Mouse (Mus musculus) adrenal gland, postnatal 10 days (tissue): ENCODE results near the gene 2410002F23Rik. TPM values are rescaled to one million over a fixed set of nuclear protein-coding genes. Genes with fewer than 3 reads are reported as not detected.
"Not testable (repeated sequence)": the region's sequence is repeated elsewhere in the genome, so short reads cannot be mapped to it uniquely, and the experiment has no call there.

Source experiments
- DNase-seq: peaks from one replicate; pipeline ENCODE4 v3.0.0; 2021; ENCODE audit warnings: mixed read lengths
- long read RNA-seq, 2 experiments: library from polyadenylated mRNA; stranded (forward); transcript quantifications; one replicate each; pipeline ENCODE4 v2.0.0; 2021
- total RNA-seq, 2 experiments: library from RNA; stranded (reverse); gene quantifications; 2 replicates each; pipeline ENCODE4 v1.2.3; 2021

Gene 2410002F23Rik
- 100 to 1,000 TPM in 1 of 2 experiments, 10 to 100 TPM in 1; 92.1 to 104 TPM for total RNA-seq
- long read RNA-seq, experiment 1, transcript 2410002F23Rik-201 (6 exons, 1,982 nt), result major isoform, 32 of 73 reads
- long read RNA-seq, experiment 1, partial matches to known transcripts, result 8 of 73 reads
- long read RNA-seq, experiment 1, other reads (novel, unspliced or antisense), result 18 of 73 reads
- long read RNA-seq, experiment 2, transcript 2410002F23Rik-201 (6 exons, 1,982 nt), result major isoform, 8 of 40 reads
- long read RNA-seq, experiment 2, partial matches to known transcripts, result 6 of 40 reads
- long read RNA-seq, experiment 2, other reads (novel, unspliced or antisense), result 13 of 40 reads

DNA sequence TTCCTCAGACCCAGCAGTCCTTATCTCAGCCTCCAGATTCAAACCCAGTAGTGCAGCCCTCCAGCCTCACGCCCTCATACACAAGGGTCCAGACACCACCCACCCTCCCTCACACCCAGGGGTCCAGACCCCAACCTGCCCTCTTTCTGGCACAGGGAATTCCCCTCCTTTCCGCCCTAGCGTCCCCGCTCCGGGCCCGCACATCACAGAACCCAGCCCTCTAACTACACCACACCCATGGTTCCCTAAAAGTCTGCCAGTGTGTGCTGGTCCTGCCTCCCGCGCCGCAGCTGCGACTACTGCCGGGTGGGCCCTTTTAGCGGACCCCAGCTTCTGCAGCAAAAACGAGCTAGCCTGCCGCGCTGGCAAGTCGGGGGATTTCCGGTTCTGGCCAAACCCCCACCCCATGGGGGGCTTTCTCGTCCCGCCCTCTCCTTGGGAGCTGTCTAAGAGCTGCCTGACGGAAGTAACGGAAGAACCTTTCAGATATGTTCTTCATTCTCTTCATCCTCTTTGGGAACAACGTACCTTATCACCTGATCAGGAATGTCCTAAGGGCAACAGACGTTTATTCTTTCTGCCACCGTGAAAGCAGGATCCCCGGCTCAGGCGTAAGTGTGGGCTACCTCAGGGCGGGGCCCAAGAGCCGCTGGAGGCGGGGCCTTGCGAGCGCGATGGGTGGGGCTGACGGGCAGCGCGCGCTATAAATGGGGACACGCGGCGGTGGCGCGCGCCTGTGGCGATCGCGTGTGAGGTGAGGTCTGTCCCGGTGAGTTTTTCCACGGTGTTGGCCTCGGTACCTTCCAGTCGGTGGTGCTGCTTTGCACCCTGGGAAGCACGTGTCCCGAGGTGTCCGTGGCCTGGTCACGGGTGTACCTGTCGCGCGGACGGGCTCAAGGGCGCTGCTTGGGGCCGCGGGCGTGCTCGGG, at the start of gene 2410002F23Rik, which contains the start of gene 1700028J19Rik:
2410002F23Rik (plus strand) TSS at position 668 of the 929 bp plus-strand sequence.
1700028J19Rik (minus strand) TSS at position 641 of the 929 bp plus-strand sequence.
- peak; percentile 94 for DNase-seq

DNA sequence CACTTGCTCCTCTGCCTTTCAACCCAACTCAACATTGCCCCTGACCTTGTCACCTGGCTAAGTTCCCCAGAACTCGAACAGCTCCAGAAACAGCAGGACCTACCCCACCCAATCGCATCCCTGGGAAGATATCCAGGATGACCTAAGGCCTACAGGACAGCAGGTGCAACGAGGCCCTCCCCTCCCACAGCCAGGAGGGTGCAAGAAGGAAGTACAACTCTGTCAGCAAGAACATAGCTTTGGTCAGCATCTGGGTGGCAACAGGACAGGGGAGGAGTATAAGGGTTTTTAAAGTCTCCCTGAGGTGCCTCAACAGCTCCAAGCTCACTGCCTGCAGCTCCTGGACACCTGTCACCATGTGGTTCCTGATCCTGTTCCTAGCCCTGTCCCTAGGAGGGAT, 48.6 kb upstream of the 2410002F23Rik start, which contains the start of gene Klk1b3:
Klk1b3 (plus strand) TSS at position 301 of the 400 bp plus-strand sequence.
- DNase-seq, result no peak

DNA sequence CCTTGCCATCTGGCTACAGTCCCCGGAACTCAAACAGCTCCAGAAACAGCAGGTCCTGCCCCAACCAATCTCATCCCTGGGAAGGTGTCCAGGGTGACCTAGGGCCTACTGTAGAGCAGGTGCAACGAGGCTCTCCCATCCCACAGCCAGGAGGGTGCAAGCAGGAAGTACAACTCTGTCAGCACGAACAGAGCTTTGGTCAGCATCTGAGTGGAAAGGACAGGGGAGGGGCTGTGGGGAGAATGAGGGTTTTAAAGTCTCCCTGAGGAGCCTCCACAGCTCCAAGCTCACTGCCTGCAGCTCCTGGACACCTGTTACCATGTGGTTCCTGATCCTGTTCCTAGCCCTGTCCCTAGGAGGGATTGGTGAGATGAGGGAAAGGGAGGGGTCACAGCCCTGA, 39.4 kb upstream of the 2410002F23Rik start, which contains the start of gene Klk1b4:
Klk1b4 (plus strand) TSS at position 301 of the 400 bp plus-strand sequence.
- DNase-seq, result not testable (repeated sequence)

DNA sequence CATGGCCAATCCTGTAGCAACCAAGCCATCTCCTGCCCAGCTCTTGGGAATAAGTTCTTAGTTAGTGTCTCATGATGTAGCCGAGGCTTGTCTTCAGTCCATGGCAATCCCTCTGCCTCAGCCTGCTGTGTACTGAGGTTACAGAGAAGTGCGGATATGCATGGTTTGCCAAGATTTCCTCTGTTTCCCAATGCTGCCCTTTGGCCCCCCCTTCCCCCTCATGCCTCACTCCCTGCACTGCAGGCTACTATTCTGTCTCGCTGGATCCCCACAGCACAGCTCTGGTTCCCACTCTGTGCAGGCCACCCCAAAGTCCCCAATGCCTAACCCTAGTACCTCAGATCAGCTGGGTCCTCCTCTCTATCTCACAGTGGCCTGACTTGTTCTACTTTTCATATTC, 38.2 kb upstream of the 2410002F23Rik start:
- no peak for DNase-seq

DNA sequence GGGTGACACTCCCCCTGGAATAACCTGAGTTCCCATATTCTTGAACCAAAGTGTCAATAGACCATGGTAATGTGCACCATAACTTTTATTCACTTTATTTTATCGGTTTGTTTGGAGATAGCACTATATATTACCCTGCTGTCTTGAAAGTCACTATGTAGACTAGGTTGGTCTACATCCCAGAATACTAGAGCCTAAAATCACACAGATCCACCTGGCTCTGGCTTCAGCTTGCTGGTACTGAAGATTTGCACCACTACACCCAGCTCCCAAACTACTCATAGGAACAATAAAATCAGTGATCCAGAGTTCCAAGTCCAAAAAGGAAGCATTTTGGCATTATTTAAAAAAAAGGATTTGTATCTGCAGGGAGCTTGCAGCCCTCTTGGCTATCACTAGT, 30.9 kb upstream of the 2410002F23Rik start, which contains the start of gene Klk1b5:
Klk1b5 (plus strand) TSS at position 301 of the 400 bp plus-strand sequence.
- DNase-seq, result no peak

DNA sequence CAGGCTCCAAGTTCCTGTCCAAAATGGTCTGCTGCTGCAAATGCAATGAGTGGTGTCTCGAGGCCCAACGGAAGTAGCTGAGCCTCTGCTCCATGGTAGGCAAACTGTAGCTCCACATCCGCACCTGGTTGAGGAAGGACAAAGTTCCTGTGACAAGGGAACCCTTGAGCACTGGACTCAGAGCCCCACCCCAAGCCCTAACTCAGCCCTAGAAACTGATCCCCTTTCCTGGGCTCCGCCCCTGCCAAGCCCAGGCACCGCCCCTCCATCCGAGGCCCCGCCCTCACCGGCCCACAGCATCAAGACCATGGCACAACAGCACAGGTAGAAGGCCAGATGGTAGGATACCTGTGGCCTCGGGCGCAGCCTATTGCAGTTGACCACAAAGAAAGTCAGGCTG, 24.9 kb upstream of the 2410002F23Rik start:
- DNase-seq, result not testable (repeated sequence)

DNA sequence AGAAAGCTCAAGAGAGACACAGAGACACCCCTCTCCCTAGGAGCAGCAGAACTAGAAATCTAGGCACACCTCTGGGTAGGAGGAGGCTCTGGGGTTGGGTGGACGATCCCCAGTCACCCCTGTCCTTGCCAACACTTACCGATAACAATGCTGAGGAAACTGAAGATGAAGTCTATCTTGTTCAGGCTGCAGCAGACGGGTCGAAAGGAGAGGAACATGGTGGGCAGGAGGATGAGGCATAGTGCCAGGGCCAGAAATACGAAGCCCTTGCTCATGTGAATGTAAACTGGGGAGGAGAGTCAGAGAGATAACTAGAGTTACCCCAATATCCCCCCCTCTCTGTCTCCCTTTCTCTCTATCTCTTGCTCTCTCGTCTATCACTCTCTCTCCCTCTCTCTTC, 24.2 kb upstream of the 2410002F23Rik start:
- DNase-seq, result not testable (repeated sequence)

DNA sequence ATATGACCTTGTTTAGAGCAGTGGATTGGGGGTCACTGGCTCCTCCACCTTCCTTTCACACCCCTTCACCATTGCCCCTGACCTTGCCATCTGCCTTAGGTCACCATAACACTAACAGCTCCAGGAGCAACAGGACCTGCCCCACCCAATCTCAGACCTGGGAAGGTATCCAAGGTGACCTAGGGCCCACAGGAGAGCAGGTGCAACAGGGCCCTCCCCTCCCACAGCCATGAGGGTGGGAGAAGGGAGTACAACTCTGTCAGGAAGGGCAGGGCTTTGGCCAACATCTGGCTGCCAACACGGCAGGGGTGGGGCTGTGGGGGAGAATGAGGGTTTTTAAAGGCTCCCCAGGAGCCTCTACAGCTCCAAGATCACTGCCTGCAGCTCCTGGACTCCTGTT, 21.4 kb upstream of the 2410002F23Rik start, which contains the start of gene Klk1:
Klk1 (plus strand) TSS at position 285 of the 400 bp plus-strand sequence.
- DNase-seq, result no peak

DNA sequence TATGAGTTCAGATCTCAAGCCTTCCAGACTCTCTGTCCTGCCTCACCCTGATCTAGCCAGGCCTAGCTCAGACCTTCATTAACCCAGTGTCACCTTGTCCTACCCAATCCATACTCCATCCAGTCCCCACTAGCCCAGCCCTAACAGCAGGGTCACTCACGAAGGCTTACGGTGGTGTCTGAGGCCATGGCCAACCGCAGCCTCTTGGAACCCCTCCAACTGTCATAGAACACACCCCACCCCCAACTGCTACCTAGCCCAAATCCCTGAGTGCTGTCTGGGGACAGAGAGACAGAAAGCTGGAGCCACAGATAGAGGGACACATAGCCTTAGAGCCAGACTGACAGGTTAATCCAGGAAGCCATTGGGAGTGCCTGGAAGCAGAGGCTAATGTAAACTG, 10.6 kb upstream of the 2410002F23Rik start, which contains the start of gene Gm36864:
Gm36864 (plus strand) TSS at position 269 of the 400 bp plus-strand sequence.
- no peak for DNase-seq

DNA sequence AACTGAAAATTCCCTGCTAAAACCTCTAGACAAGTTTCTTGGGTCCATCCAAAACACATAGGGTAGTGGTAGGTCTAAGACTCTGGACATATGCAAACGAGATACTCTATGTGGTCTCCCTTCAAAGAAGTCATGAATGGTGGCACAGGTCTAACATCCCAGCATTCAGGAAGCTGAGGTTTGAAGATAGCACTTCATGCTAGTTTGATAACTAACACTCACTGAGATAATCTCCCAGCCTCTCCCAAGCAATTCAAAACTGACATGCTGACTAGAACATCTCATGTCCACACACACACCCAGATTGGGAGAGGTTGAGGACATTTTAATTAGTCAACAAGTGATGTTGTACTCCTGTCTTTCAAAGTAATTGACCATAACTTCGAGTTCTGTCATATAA, 6.6 kb upstream of the 2410002F23Rik start:
- no peak for DNase-seq

DNA sequence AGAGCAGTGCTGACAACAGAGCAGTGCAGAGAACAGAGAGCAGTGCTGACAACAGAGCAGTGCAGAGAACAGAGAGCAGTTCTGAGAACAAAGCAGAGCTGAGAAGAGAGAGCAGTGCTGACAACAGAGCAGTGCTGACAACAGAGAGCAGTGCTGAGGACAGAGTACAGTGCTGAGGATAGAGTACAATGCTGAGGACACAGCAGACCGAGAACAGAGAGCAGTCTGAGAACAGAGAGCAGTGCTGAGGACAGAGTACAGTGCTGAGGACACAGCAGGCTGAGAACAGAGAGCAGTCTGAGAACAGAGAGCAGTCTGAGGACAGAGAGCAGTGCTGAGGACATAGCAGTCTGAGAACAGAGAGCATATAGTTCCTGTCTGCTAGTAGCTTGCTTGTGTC, 5.8 kb upstream of the 2410002F23Rik start:
- DNase-seq, result no peak

DNA sequence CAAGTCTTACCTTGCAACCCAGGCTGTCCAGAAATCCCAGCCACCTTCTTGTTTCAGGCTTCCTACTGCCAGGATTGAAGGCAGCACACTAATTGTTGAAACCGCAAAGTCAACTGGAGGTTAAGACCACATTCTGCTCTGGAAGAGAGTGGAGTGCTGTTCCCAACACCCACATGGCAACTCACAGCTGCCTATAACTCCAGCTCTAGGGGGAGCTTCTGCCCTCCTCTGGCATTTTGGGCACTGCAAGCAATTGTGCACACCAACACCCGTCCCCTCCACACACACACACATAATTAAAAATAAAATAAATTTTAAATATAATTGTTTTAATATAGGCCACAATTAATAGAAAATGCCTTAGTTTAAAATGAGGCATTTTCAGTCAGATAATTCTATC, 5.4 kb upstream of the 2410002F23Rik start:
- no peak for DNase-seq

DNA sequence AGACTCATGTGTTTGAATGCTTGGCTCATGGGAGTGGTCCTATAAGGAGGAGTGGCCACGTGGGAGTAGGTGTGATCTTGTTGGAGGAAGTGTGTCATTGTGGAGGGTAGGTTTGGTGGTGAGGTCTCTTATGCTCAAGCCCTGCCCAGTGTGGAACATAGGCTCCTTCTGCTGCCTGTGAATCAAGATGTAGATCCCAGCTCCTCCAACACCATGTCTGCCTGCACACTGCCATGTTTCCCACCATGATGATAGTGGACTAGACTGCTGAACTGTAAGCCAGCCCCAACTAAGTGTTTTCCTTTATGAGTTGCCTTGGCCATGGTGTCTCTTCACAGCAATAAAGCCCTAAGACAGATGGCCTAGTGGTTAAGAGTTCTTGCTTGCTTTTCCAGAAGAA, 2.4 kb upstream of the 2410002F23Rik start:
- no peak for DNase-seq

DNA sequence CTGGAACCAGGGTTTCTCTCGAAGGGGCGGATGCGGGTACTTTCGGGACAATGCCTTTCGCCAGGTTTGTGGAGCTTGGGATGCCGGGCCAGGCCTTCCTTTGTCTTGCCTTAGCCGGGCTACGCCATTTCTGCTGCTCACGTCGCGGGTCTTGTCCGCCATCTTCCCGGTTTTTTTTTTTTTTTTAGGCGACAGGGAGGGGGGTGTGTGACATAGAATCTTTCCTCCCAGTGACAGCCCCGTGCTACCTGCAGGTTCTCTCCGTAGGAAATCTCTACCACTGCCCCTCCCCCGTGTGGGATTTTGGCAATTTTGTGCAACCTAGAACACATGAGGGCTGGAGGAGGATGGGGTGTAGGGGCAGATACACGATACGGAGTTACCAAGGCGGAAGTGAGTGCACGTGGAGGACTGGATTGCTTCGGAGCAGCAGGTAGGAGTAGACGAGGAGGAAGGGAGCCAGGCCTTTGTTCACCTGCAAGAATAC, 505 bp downstream of the 2410002F23Rik start:
- DNase-seq, result no peak

DNA sequence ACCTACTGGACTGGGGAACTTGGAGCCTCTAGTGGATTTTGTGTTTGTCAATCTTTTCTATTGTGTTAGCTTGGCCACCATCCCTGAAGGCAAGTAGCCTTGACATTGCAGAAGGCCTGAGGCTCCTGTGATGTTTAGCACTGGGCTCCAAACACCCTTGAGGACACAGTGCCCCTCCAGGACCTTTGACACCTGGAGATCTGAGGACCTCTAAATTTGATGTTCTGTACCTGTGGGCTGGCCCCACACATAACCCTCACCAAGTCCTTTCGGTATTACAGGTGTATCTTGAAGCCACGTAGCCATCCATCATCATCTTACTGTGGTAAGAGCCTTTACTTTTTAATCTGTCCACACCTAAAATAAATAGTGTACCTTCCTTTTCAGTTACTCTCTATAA, 1.4 kb downstream of the 2410002F23Rik start:
- no peak for DNase-seq

DNA sequence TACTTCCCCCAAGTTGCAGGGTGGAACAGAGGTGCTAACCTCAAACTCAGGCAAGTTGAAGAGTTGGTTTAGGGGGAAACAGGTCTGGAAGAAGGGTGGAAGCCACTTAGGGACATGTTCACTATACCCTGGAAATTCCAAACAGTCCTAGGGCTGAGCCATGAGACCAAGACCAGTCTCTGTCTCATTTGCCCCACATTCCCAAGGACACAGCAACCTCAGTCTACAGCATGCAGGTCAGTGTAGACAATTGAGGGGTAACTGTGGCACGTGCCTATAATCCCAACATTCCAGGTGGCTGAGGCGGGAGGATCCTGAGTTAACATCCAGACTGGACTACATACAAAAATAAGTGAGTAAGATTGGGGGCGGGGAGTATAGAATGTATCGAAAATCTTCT, 2.7 kb downstream of the 2410002F23Rik start:
- DNase-seq, result no peak

DNA sequence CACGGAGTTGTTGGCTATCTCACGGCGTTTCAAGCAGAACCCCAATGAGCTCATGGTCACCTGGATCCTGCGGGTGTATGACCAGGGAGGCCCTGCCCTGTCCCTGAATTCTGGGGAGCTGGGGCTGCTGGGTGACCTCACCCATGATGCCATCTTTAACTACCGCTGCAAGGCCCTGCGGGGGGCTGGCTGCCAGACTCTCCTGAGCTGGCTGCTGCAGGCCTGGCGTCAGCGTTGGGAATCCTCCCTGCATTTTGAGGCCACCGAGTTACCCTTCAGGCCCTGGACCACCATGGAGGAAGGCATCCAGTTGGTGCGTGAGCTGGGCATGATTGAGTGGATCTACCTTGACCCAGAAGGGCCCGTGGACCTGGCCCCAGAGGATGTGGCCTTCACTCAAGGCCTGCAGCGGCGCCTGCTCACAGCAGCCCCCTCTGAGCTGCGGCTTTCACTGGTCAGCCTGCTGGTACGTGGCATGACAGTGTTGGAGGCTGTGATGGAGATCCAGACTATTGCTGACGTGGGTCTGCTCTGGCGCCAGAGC, 4.3 kb downstream of the 2410002F23Rik start:
- DNase-seq, result peak; percentile 80

DNA sequence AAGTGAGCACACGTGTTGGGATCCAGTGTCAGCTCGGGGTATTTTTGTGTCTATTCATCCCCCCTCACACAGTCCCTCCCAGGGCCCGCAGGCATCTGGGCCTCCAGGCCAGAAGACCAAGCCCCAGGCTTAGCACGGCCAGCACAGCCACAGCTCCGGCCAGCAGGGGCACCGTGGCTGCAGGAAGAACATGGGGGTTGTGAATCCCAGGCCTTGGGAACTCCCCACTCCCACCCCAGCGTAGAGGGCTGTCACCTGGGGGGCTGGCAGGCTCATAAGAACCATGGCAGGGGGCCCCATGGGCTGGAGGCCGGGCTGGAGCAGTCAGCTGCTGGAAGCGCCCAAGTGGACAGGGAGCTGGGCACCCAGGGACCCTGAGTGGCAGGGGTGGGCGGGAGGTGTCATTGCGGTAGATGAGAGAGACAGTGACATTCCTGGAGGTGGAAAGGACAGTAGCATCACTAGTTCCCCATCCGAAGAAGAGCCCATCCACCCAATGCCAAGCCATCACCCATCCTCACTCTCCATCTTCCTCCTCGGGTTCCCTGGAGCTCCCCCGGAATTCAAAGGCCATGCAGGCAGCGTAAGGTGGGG, 6.6 kb downstream of the 2410002F23Rik start:
- no peak for DNase-seq

DNA sequence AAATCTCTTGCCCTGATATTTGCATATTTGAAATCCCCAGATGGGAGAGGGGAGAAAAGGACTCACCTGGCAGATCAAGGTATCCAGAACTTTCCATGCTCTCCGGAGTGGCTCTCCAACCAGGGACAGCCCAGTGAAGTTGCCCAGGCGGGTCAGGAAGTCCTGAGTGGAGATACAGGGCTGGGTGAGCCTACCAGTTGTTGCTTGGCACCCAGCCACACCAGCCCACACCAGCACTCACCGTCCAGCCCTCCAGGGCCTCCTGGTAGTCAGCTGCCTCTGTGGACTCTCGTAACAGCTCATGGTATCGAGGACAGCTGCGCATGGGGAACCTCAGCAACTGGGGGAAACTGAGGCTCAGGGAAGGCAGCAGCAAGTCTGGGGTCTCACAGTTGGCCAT, 8.4 kb downstream of the 2410002F23Rik start:
- DNase-seq, result no peak

DNA sequence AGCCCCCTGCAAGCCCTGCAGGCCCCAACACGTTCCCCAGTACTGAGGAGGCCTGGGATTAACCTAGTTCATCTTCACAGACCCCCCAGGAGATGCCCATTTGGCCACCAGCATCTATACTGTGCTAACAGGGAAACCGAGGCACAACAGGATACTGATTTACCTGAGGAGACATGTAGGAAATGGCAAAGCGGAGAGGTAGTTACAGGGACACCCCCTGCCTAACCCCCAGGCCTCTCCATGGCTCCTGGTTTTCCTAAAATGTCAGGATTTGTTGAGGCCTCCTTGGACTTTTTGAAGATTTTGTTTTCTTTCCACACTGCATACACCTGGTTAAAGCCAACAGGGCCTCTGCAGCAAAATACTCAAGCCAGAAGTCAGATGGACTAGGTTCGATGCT, 10.8 kb downstream of the 2410002F23Rik start, which contains the start of gene Acp4:
Acp4 (minus strand) TSS at position 101 of the 400 bp plus-strand sequence.
- no peak for DNase-seq

DNA sequence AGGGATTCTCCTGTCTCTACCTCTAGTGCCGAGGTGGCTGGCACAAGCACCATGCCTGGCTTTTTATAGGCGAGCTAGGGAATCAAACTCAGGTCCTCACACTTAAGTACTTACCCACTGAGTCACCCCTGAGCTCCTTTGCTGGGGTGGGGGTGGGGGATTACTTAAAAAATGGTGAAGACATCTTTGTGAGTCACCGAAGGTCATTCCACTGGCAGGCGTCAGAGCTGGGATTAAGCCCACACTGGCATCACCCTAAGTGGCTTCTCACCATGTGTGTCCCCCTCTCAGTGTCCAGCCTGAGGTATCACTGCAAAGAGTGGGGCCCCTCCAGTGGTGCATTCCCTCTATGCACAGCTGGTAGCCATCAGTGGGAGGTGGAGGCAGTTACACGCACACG, 13.9 kb downstream of the 2410002F23Rik start:
- no peak for DNase-seq

DNA sequence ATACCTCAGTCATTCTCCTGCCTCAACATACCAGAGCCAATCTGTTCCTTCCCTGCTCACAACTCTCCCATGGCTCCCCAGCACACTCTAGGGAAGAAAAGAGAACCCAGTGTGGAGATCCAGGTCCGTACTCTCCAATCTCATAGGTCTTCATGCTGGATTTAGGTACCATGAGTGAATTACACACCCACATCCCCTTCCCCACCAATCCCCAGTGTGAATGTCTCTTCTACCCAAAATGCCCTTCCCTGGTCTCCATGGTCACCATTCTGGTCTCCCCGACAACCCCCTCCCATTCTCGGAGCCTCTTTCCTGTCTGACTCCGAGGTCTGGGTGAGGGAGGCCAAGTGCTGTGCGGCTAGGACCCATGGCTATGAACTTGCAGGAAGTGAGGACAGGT, 14.6 kb downstream of the 2410002F23Rik start, which contains the start of gene Gm15517:
Gm15517 (plus strand) TSS at position 301 of the 400 bp plus-strand sequence.
- DNase-seq, result no peak
